Comparison of ENCODE assay signal across 30 mouse cellular contexts in the genomic region with DNA sequence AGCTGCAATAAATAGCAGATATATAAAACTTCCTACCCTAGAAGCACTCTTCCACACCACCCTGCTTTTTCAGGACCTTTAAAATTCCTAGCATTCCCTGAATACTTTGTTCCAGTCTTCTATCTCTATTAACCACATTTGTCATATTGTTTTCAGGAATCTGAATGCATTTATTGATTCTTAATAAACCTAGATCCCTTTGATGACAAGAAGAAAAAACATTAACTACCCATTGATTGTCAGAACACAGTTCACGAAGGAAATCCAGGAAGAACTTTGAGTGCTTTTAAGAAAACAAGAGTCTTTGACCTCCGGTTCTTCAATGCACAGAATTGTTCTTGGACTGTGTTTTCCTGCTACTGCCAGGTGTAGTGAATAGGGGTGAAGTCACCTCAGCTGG.
"Had no signal": no experiment of that assay in that cellular context is flagged by ENCODE, and none has a peak within 500 bp of the region (broad histone marks: within the 10 kb centered on the region; RNA-seq: fewer than 3 reads in every experiment).

No protein-coding gene starts in this region.

- H3K9ac ChIP-seq: limb, embryonic 12.5 days; limb, embryonic 13.5 days; limb, embryonic 15.5 days; liver, embryonic 12.5 days; liver, embryonic 13.5 days; liver, embryonic 14.5 days; liver, embryonic 15.5 days; liver, postnatal 0 days; lung, embryonic 14.5 days; lung, embryonic 15.5 days; midbrain, embryonic 12.5 days; midbrain, embryonic 13.5 days had no signal

- H3K27ac ChIP-seq: left cerebral cortex, adult 2 months; limb, embryonic 10.5 days; limb, embryonic 12.5 days; limb, embryonic 13.5 days; limb, embryonic 15.5 days; liver, embryonic 12.5 days; liver, embryonic 13.5 days; liver, embryonic 14.5 days; liver, embryonic 15.5 days; lung, embryonic 15.5 days; macrophage; midbrain, embryonic 10.5 days; midbrain, embryonic 12.5 days; midbrain, embryonic 13.5 days had no signal

- ATAC-seq: liver, embryonic 12.5 days; liver, postnatal 0 days; lung, postnatal 0 days; midbrain, embryonic 13.5 days; midbrain, embryonic 16.5 days had no signal

- H3K4me3 ChIP-seq: left cerebral cortex, adult 2 months; limb, embryonic 10.5 days; limb, embryonic 12.5 days; limb, embryonic 13.5 days; limb, embryonic 15.5 days; liver, embryonic 12.5 days; liver, embryonic 13.5 days; liver, embryonic 15.5 days; lung, embryonic 15.5 days; megakaryocyte, embryonic 14.5 days; midbrain, embryonic 10.5 days; midbrain, embryonic 12.5 days; midbrain, embryonic 13.5 days; myocyte had no signal

- H3K4me2 ChIP-seq: limb, embryonic 12.5 days; limb, embryonic 13.5 days; limb, embryonic 15.5 days; liver, embryonic 11.5 days; liver, embryonic 12.5 days; liver, embryonic 13.5 days; liver, embryonic 15.5 days; lung, embryonic 14.5 days; lung, embryonic 15.5 days; midbrain, embryonic 12.5 days; midbrain, embryonic 13.5 days had no signal

- DNase-seq: left cerebral cortex, postnatal 4 days; liver; liver, embryonic 13.5 days; liver, postnatal 0 days; lung, adult 18-20 months; lung, adult 2 months; lung, embryonic 14.5 days; lung, postnatal 10 days; lung, postnatal 14 days; lung, postnatal 36 days; lung, postnatal 4 days; midbrain, embryonic 14.5 days had no signal

- H3K27me3 ChIP-seq: limb, embryonic 12.5 days; limb, embryonic 13.5 days; limb, embryonic 15.5 days; liver, embryonic 12.5 days; liver, embryonic 13.5 days; liver, embryonic 15.5 days; lung, embryonic 15.5 days; megakaryocyte, embryonic 14.5 days; midbrain, embryonic 12.5 days; midbrain, embryonic 13.5 days had no signal

- H3K9me3 ChIP-seq: limb, embryonic 10.5 days; limb, embryonic 12.5 days; limb, embryonic 13.5 days; limb, embryonic 15.5 days; liver, embryonic 12.5 days; liver, embryonic 13.5 days; liver, embryonic 15.5 days; lung, embryonic 15.5 days; midbrain, embryonic 10.5 days; midbrain, embryonic 12.5 days; midbrain, embryonic 13.5 days had no signal

- H3K36me3 ChIP-seq: limb, embryonic 10.5 days; limb, embryonic 12.5 days; limb, embryonic 13.5 days; limb, embryonic 15.5 days; liver, embryonic 12.5 days; liver, embryonic 13.5 days; liver, embryonic 15.5 days; lung, embryonic 15.5 days; midbrain, embryonic 10.5 days; midbrain, embryonic 12.5 days; midbrain, embryonic 13.5 days had no signal

- H3K4me1 ChIP-seq: limb, embryonic 10.5 days; limb, embryonic 12.5 days; limb, embryonic 13.5 days; limb, embryonic 15.5 days; liver, embryonic 12.5 days; liver, embryonic 13.5 days; liver, embryonic 15.5 days; lung, embryonic 15.5 days; megakaryocyte, embryonic 14.5 days; midbrain, embryonic 10.5 days; midbrain, embryonic 12.5 days; midbrain, embryonic 13.5 days had no signal
